Mouse (Mus musculus) bone marrow, adult 2 months (tissue): ENCODE results near the gene Gps2. TPM values are rescaled to one million over a fixed set of nuclear protein-coding genes. Genes with fewer than 3 reads are reported as not detected.
A peak's percentile ranks its signal among the peaks of the same experiment; 100 is the strongest.

Experiments
- H3K27ac ChIP-seq: fragments of 200-500 bp; 2 replicates; pipeline ENCODE4 v1.5.1; 2012; ENCODE audit warnings: low read depth, mild to moderate bottlenecking, control low read depth, inconsistent platforms, low read length; ENCODE audit not compliant: control insufficient read depth, poor library complexity, insufficient read depth
- H3K4me1 ChIP-seq: fragments of 200-500 bp; 2 replicates; pipeline ENCODE4 v1.6.1; 2011; ENCODE audit warnings: low read length; ENCODE audit not compliant: control insufficient read depth, insufficient read depth
- H3K4me3 ChIP-seq: fragments of 200-500 bp; replicated peaks from 2 replicates; pipeline ENCODE3; 2011; ENCODE audit warnings: mild to moderate bottlenecking, low read depth, low read length, control low read depth; ENCODE audit not compliant: control insufficient read depth
- CTCF ChIP-seq: fragments of 200-500 bp; IDR thresholded peaks from 2 replicates; pipeline ENCODE4 v1.5.1; 2011; ENCODE audit warnings: low read length, control low read depth; ENCODE audit not compliant: control insufficient read depth, insufficient read depth
- POLR2A ChIP-seq: fragments of 200-500 bp; IDR thresholded peaks from 2 replicates; pipeline ENCODE4 v1.6.1; 2011; ENCODE audit warnings: low read depth, mild to moderate bottlenecking, control low read depth, low read length, borderline replicate concordance; ENCODE audit not compliant: control insufficient read depth
- WGBS: fragments of 180-500 bp; shearing (Covaris S2); methylation state at CpG from one replicate; pipeline ENCODE4 v1.1.7; 2018; 5-methylcytosine and 5-hydroxymethylcytosine counted together
- polyA plus RNA-seq: library from polyadenylated mRNA; stranded (reverse); fragments of >200 nt; gene quantifications from 2 replicates; pipeline ENCODE4 v1.2.4, GENCODE M21; 2011; ENCODE audit warnings: low replicate concordance; ENCODE audit not compliant: missing spikeins, insufficient read depth, insufficient read length

The Gps2 gene
- polyA plus RNA-seq, 1 experiment: 203 TPM

GRCm38 (mm10) chr11:69876867-69877266 lies 36.8 kb upstream of the Gps2 start:
- Histone ChIP-seq H3K4me3 (no peak overlapping the region), H3K4me1 (peaks cover 3% of the 10 kb centered on the region), H3K27ac (no peak overlapping the region)
- 3% methylated on average over 12 of the region's 12 CpGs for WGBS
- TF ChIP-seq CTCF: peak; percentile 93
- TF ChIP-seq POLR2A: no peak

GRCm38 (mm10) chr11:69877878-69878277 lies 35.8 kb upstream of the Gps2 start, which contains the start of gene Tmem95:
TSS of gene Tmem95 (minus strand) at chr11:69878018.
- Histone ChIP-seq H3K4me1 (peaks cover 4% of the 10 kb centered on the region), H3K27ac (no peak within 1 kb of the TSS), H3K4me3 (no peak within 1 kb of the TSS)
- 77% methylated on average over 11 of the region's 11 CpGs for WGBS
- TF ChIP-seq POLR2A (no peak), CTCF (no peak)

GRCm38 (mm10) chr11:69878399-69878798 lies 35.3 kb upstream of the Gps2 start:
- peaks cover 4% of the 10 kb centered on the region for H3K4me1 ChIP-seq
- 81% methylated on average over 3 of the region's 3 CpGs for WGBS
- TF ChIP-seq POLR2A (no peak), CTCF (no peak)
- H3K27ac ChIP-seq: no peak overlapping the region
- H3K4me3 ChIP-seq: no peak overlapping the region

- 66% methylated on average over 6 of the region's 6 CpGs for WGBS
- H3K27ac ChIP-seq: no peak overlapping the region
- TF ChIP-seq CTCF (no peak), POLR2A (no peak)
- H3K4me3 ChIP-seq: no peak overlapping the region
- H3K4me1 ChIP-seq: peaks cover 4% of the 10 kb centered on the region
Observed at GRCm38 (mm10) chr11:69878952-69879351, 34.7 kb upstream of the Gps2 start.

DNA sequence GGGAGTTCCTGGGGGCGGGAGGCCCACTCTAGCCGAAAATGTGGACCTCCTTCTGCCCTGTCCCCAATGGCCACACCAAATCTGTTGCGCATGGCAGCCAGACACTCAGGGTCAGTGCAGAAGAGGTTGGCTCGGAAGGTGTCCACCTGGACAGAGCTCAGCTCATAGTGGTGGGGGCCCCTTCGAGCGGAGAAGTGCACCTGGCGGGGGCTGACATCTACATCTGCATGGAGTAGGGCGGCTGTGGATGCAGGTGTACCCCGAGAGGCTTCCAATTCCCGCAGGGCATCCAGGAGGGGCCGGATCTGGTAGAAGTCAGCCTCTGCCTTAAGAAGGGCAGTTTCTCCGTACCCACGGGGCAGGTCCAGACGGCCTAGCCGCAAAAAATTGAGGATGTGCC lies 34.0 kb upstream of the Gps2 start:
- H3K4me1 ChIP-seq: peaks cover 4% of the 10 kb centered on the region
- no peak overlapping the region for H3K27ac ChIP-seq
- no peak overlapping the region for H3K4me3 ChIP-seq
- TF ChIP-seq POLR2A (no peak), CTCF (no peak)
- 93% methylated on average over 15 of the region's 15 CpGs for WGBS

DNA sequence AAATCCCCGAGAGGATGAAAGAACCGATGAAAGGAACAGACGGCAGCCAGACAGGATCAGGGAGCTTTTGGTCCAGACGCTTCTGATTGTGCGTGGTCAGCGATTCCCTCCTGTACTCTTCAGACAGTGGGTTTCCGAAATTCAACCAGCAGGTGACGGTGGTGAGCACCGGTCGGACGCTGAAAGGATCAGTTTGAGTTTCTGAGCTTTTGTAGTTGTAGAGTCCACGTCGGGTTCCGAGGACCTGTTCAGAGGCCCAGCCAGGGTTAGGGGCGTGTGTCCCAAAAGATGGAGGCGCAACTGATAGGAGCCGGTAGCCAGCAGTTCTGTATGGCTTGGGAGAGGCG lies 33.2 kb upstream of the Gps2 start:
- H3K4me1 ChIP-seq: peaks cover 4% of the 10 kb centered on the region
- peak overlapping the region; percentile 93 for H3K27ac ChIP-seq
- H3K4me3 ChIP-seq: peak overlapping the region; percentile 69
- peak; percentile 85 for TF ChIP-seq CTCF
- TF ChIP-seq POLR2A: no peak
- WGBS: 2% methylated on average over 18 of the region's 18 CpGs

- TF ChIP-seq CTCF (peak; percentile 44), POLR2A (peak; percentile 73; the same call in 1 of the 2 replicates)
- Histone ChIP-seq H3K4me1 (peaks cover 4% of the 10 kb centered on the region), H3K27ac (peak within 1 kb of the TSS; percentile 93), H3K4me3 (peak within 1 kb of the TSS; percentile 69)
- WGBS: under 1% methylated on average over 46 of the region's 46 CpGs
Observed at GRCm38 (mm10) chr11:69880853-69881603, 32.7 kb upstream of the Gps2 start, which contains the start of gene Kctd11. TSS of gene Kctd11 (minus strand) at chr11:69881406.

DNA sequence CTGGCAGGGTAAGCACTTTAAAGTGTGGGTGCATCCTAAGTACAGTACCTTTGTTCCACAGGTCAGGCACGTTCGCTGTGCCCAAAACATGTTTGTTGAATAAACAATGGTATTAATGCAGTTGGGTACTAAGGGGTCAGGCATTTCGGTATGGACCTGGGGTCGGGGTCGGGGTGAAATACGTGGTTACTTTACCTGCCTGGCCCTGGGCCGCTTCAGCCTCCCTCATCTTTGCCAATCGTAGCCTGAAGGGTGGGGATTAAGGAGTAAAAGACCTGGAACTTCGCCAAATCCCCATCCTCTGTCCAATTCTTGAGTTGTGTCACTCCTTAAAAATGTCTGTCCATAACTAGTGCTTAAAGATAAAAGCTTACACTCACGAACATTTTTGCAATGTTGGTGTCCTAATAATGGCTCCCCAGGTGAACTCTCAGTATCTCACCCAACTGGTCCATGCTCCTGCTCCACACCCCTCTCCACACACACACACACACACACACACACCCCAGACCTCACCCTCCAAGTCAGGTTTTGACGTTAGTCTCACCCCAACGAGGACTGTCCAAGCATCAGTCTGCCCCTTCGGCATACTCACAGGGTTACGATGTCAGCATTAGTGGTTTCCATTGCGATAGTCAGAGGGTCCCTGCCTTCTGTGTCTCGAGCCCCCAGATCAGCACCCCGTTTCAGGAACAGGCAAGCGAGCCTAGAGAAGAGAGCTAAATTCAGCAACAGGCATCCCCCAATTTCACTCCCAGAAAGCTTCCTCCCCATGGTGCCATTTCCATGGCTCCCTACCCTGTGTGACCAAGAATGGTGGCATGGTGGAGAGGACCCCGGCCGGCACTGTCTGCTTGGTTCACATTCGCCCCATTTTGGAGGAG lies 31.7 kb upstream of the Gps2 start:
- Histone ChIP-seq H3K27ac (peak overlapping the region; percentile 93), H3K4me1 (peaks cover 4% of the 10 kb centered on the region), H3K4me3 (no peak overlapping the region)
- WGBS: 78% methylated on average over 21 of the region's 21 CpGs
- TF ChIP-seq POLR2A: no peak
- TF ChIP-seq CTCF: no peak
